Mouse (Mus musculus): Measurements from ENCODE around the gene Pcsk4.

The Pcsk4 gene

GRCm38 (mm10) chr10:80299301-80299700 is 30.0 kb downstream of the Pcsk4 start:
- DNase-seq (ENCODE audit: low read depth, low spot score): no peak

GRCm38 (mm10) chr10:80298571-80299281 is 30.6 kb downstream of the Pcsk4 start:
- peak; percentile 72 for DNase-seq (ENCODE audit: low read depth, low spot score)

GRCm38 (mm10) chr10:80297526-80298133 is 31.7 kb downstream of the Pcsk4 start:
- no peak for DNase-seq (ENCODE audit: low read depth, low spot score)

- DNase-seq (ENCODE audit: low read depth, low spot score): no peak
Observed at GRCm38 (mm10) chr10:80296824-80297223, 32.5 kb downstream of the Pcsk4 start.

GRCm38 (mm10) chr10:80295618-80296425 is 33.5 kb downstream of the Pcsk4 start, which contains the start of gene Apc2:
Apc2 (plus strand) TSS chr10:80295977.
- peak; percentile 79 for DNase-seq (ENCODE audit: low read depth, low spot score)

- peak; percentile 39 for DNase-seq (ENCODE audit: low read depth, low spot score)
Observed at GRCm38 (mm10) chr10:80294788-80295303, 34.5 kb downstream of the Pcsk4 start.

- DNase-seq (ENCODE audit: low read depth, low spot score): peak; percentile 32
Observed at GRCm38 (mm10) chr10:80294311-80294710, 35.0 kb downstream of the Pcsk4 start.

GRCm38 (mm10) chr10:80293325-80293724 is 36.0 kb downstream of the Pcsk4 start:
- DNase-seq (ENCODE audit: low read depth, low spot score): peak; percentile 70

- peak; percentile 99 for DNase-seq (ENCODE audit: low read depth, low spot score)
Observed at GRCm38 (mm10) chr10:80292251-80293146, 36.8 kb downstream of the Pcsk4 start, which contains the start of gene Rps15. Rps15 (plus strand) TSS chr10:80292453.

GRCm38 (mm10) chr10:80288657-80289056 is 40.6 kb downstream of the Pcsk4 start:
- peak; percentile 41 for DNase-seq (ENCODE audit: low read depth, low spot score)

- DNase-seq (ENCODE audit: low read depth, low spot score): no peak
Observed at GRCm38 (mm10) chr10:80288097-80288496, 41.2 kb downstream of the Pcsk4 start.

- no peak for DNase-seq (ENCODE audit: low read depth, low spot score)
Observed at GRCm38 (mm10) chr10:80285222-80286070, 43.9 kb downstream of the Pcsk4 start.

GRCm38 (mm10) chr10:80282481-80283441 is 46.5 kb downstream of the Pcsk4 start:
- DNase-seq (ENCODE audit: low read depth, low spot score): no peak

- DNase-seq (ENCODE audit: low read depth, low spot score): no peak
Observed at GRCm38 (mm10) chr10:80281921-80282371, 47.4 kb downstream of the Pcsk4 start.

GRCm38 (mm10) chr10:80281304-80281703 is 48.0 kb downstream of the Pcsk4 start:
- DNase-seq (ENCODE audit: low read depth, low spot score): no peak

- no peak for DNase-seq (ENCODE audit: low read depth, low spot score)
Observed at GRCm38 (mm10) chr10:80279273-80279672, 50.0 kb downstream of the Pcsk4 start.

- no peak for DNase-seq (ENCODE audit: low read depth, low spot score)
Observed at GRCm38 (mm10) chr10:80278390-80278789, 50.9 kb downstream of the Pcsk4 start.

- no peak for DNase-seq (ENCODE audit: low read depth, low spot score)
Observed at GRCm38 (mm10) chr10:80276238-80276637, 53.1 kb downstream of the Pcsk4 start.

GRCm38 (mm10) chr10:80273847-80274246 is 55.5 kb downstream of the Pcsk4 start:
- DNase-seq (ENCODE audit: low read depth, low spot score): no peak
